Mouse (Mus musculus): Measurements from ENCODE around the gene Dnmt1. TPM values are rescaled to one million over a fixed set of nuclear protein-coding genes. Genes with fewer than 3 reads are reported as not detected.

Dnmt1 gene
- polyA plus RNA-seq, 1 experiment from 2014 or later: 51.5 TPM

GRCm38 (mm10) chr9:20979769-20980168 lies 20.1 kb upstream of the Dnmt1 start:
- ATAC-seq (ENCODE audit: low FRiP score, low TSS enrichment): no peak

GRCm38 (mm10) chr9:20979181-20979580 lies 19.5 kb upstream of the Dnmt1 start:
- ATAC-seq (ENCODE audit: low FRiP score, low TSS enrichment): no peak
- Histone ChIP-seq H3K9ac (replicated peaks; ENCODE audit: low read length) (no peak overlapping the region), H3K4me2 (ENCODE audit: low read length) (no peak overlapping the region), H3K4me1 (ENCODE audit: control insufficient read depth, insufficient read depth, low read length) (peaks cover 15% of the 10 kb centered on the region), H3K9me3 (ENCODE audit: control insufficient read depth, low read length) (no peaks in the 10 kb centered on the region), H3K27me3 (ENCODE audit: control insufficient read depth, insufficient read depth, low read length) (no peaks in the 10 kb centered on the region), H3K4me3 (replicated peaks; ENCODE audit: low read depth, low read length) (no peak overlapping the region), H3K27ac (replicated peaks; ENCODE audit: low read depth, low read length) (no peak overlapping the region), H3K36me3 (ENCODE audit: control insufficient read depth, insufficient read depth, low read length) (no peaks in the 10 kb centered on the region)
- DNase-seq: no peak
- 74% methylated on average over 5 of the region's 5 CpGs for WGBS

More at GRCm38 (mm10) chr9:20979769-20980168, 20.1 kb upstream of the Dnmt1 start:
- no peak overlapping the region for H3K9ac ChIP-seq (replicated peaks; ENCODE audit: low read length)
- H3K27me3 ChIP-seq (ENCODE audit: control insufficient read depth, insufficient read depth, low read length): no peaks in the 10 kb centered on the region
- no peak overlapping the region for H3K4me3 ChIP-seq (replicated peaks; ENCODE audit: low read depth, low read length)
- DNase-seq: no peak
- WGBS: 86% methylated on average over 7 of the region's 7 CpGs
- no peak overlapping the region for H3K27ac ChIP-seq (replicated peaks; ENCODE audit: low read depth, low read length)
- no peaks in the 10 kb centered on the region for H3K36me3 ChIP-seq (ENCODE audit: control insufficient read depth, insufficient read depth, low read length)
- no peak overlapping the region for H3K4me2 ChIP-seq (ENCODE audit: low read length)
- H3K9me3 ChIP-seq (ENCODE audit: control insufficient read depth, low read length): no peaks in the 10 kb centered on the region
- peaks cover 14% of the 10 kb centered on the region for H3K4me1 ChIP-seq (ENCODE audit: control insufficient read depth, insufficient read depth, low read length)

- DNase-seq (no peak), ATAC-seq (ENCODE audit: low FRiP score, low TSS enrichment) (no peak)
- Histone ChIP-seq H3K4me2 (ENCODE audit: low read length) (no peak overlapping the region), H3K4me1 (ENCODE audit: control insufficient read depth, insufficient read depth, low read length) (peaks cover 15% of the 10 kb centered on the region), H3K27me3 (ENCODE audit: control insufficient read depth, insufficient read depth, low read length) (no peaks in the 10 kb centered on the region), H3K9me3 (ENCODE audit: control insufficient read depth, low read length) (no peaks in the 10 kb centered on the region), H3K9ac (replicated peaks; ENCODE audit: low read length) (no peak overlapping the region), H3K36me3 (ENCODE audit: control insufficient read depth, insufficient read depth, low read length) (no peaks in the 10 kb centered on the region), H3K4me3 (replicated peaks; ENCODE audit: low read depth, low read length) (no peak overlapping the region), H3K27ac (replicated peaks; ENCODE audit: low read depth, low read length) (no peak overlapping the region)
- WGBS: 62% methylated on average over 10 of the region's 10 CpGs
Observed at GRCm38 (mm10) chr9:20978409-20979095, 18.9 kb upstream of the Dnmt1 start.

DNA sequence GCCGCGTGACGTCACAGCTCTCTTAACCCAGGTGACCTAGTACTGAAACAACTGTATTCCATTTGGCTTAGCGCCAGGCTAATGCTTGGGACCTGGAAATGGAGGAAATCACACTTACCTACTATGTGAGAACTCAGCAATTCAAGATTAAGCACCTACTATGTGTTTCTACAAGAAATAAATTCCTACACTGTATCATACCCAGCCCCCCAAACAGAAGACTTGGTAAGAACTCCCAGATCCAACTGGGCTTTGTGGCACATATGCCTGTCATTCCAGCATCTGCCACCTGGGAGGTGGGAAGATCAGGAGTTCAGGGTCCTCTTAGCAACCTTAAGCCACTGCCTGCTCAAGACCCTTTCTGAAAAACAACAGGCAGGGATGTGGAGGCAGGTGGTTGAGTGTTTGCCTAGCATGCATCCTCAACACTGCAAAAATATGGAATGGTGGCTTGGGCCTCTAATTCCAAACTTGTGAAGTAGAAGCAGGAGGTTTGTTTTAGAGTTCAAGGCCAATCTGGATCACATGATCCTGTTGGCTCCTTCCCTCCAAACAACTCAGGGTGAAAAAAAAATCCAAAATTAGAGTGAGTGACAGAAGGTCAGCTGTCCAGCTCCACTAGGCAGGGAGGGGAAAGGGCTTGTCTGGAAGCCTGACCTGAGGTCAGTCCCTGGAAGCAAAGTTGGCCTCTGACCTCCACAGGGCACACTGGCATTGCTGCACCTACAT lies 17.4 kb upstream of the Dnmt1 start:
- no peak overlapping the region for H3K9ac ChIP-seq (replicated peaks; ENCODE audit: low read length)
- no peak for DNase-seq
- H3K4me3 ChIP-seq (replicated peaks; ENCODE audit: low read depth, low read length): peak overlapping the region; percentile 57
- H3K27ac ChIP-seq (replicated peaks; ENCODE audit: low read depth, low read length): no peak overlapping the region
- peak overlapping the region; percentile 94 for H3K4me2 ChIP-seq (ENCODE audit: low read length)
- peaks cover 22% of the 10 kb centered on the region for H3K4me1 ChIP-seq (ENCODE audit: control insufficient read depth, insufficient read depth, low read length)
- H3K9me3 ChIP-seq (ENCODE audit: control insufficient read depth, low read length): no peaks in the 10 kb centered on the region
- no peaks in the 10 kb centered on the region for H3K27me3 ChIP-seq (ENCODE audit: control insufficient read depth, insufficient read depth, low read length)
- 5% methylated on average over 4 of the region's 4 CpGs for WGBS
- H3K36me3 ChIP-seq (ENCODE audit: control insufficient read depth, insufficient read depth, low read length): no peaks in the 10 kb centered on the region
- no peak for ATAC-seq (ENCODE audit: low FRiP score, low TSS enrichment)

GRCm38 (mm10) chr9:20976216-20976960 lies 16.7 kb upstream of the Dnmt1 start, which contains the start of gene S1pr2:
TSS of gene S1pr2 (minus strand) at chr9:20976781.
- under 1% methylated on average over 47 of the region's 47 CpGs for WGBS
- Histone ChIP-seq H3K27me3 (ENCODE audit: control insufficient read depth, insufficient read depth, low read length) (no peaks in the 10 kb centered on the region), H3K9ac (replicated peaks; ENCODE audit: low read length) (peak within 1 kb of the TSS; percentile 69), H3K4me3 (replicated peaks; ENCODE audit: low read depth, low read length) (peak within 1 kb of the TSS; percentile 57), H3K4me2 (ENCODE audit: low read length) (peak within 1 kb of the TSS; percentile 94), H3K4me1 (ENCODE audit: control insufficient read depth, insufficient read depth, low read length) (peaks cover 23% of the 10 kb centered on the region), H3K27ac (replicated peaks; ENCODE audit: low read depth, low read length) (peak within 1 kb of the TSS; percentile 57; the same call in 1 of the 2 replicates), H3K9me3 (ENCODE audit: control insufficient read depth, low read length) (no peaks in the 10 kb centered on the region), H3K36me3 (ENCODE audit: control insufficient read depth, insufficient read depth, low read length) (no peaks in the 10 kb centered on the region)
- peak; percentile 72 for ATAC-seq (ENCODE audit: low FRiP score, low TSS enrichment)
- DNase-seq: peak; percentile 82

DNA sequence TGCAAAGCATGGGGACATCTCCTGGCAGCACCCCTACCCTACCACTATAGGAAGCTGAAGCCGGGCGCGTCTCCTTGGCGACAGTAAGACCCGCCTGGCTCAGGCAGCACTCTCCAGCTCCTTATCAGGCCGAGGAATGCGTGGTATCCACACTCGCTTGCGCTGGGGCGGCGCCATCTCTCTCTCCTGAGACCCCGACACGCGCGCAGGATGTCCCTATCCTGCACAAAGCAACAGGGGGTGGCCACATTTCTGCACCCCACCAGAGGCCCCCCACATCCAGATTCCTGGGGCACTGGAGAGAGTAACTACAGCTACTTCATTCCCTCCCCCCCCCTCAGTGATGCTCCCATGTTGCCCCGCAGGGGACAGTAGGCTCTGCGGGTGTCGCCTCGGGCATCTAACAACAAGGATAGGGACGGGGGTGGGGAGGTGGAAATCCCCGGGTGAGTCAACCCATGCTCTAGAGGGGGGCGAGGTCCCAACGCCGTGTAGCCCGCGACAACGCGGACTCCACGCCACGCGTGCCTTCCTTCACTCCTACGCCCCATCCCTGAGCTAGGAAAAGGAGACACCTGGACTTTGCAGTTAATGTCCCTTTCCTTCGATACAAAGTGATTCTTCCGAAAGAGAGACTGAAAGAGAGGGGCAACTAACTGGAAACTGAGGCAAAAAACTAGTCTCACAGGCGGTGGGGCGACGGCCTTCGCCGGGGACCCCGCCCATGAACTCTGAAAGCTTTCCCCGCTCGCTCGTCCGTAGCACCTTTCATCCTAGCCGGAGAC lies 15.9 kb upstream of the Dnmt1 start:
- H3K9me3 ChIP-seq (ENCODE audit: control insufficient read depth, low read length): no peaks in the 10 kb centered on the region
- H3K36me3 ChIP-seq (ENCODE audit: control insufficient read depth, insufficient read depth, low read length): no peaks in the 10 kb centered on the region
- no peaks in the 10 kb centered on the region for H3K27me3 ChIP-seq (ENCODE audit: control insufficient read depth, insufficient read depth, low read length)
- H3K27ac ChIP-seq (replicated peaks; ENCODE audit: low read depth, low read length): no peak overlapping the region; the same call in 1 of the 2 replicates
- H3K9ac ChIP-seq (replicated peaks; ENCODE audit: low read length): peak overlapping the region; percentile 69
- WGBS: 0% methylated on average over 45 of the region's 45 CpGs
- peak overlapping the region; percentile 57 for H3K4me3 ChIP-seq (replicated peaks; ENCODE audit: low read depth, low read length)
- peak overlapping the region; percentile 94 for H3K4me2 ChIP-seq (ENCODE audit: low read length)
- DNase-seq: peak; percentile 74
- ATAC-seq (ENCODE audit: low FRiP score, low TSS enrichment): peak; percentile 25; the same call in 1 of the 2 replicates
- peaks cover 23% of the 10 kb centered on the region for H3K4me1 ChIP-seq (ENCODE audit: control insufficient read depth, insufficient read depth, low read length)

- H3K9ac ChIP-seq (replicated peaks; ENCODE audit: low read length): no peak overlapping the region
- H3K27ac ChIP-seq (replicated peaks; ENCODE audit: low read depth, low read length): no peak overlapping the region
- no peaks in the 10 kb centered on the region for H3K27me3 ChIP-seq (ENCODE audit: control insufficient read depth, insufficient read depth, low read length)
- peaks cover 23% of the 10 kb centered on the region for H3K4me1 ChIP-seq (ENCODE audit: control insufficient read depth, insufficient read depth, low read length)
- 60% methylated on average over 6 of the region's 6 CpGs for WGBS
- no peak overlapping the region for H3K4me3 ChIP-seq (replicated peaks; ENCODE audit: low read depth, low read length)
- H3K4me2 ChIP-seq (ENCODE audit: low read length): no peak overlapping the region
- DNase-seq (no peak), ATAC-seq (ENCODE audit: low FRiP score, low TSS enrichment) (no peak)
- H3K9me3 ChIP-seq (ENCODE audit: control insufficient read depth, low read length): no peaks in the 10 kb centered on the region
- no peaks in the 10 kb centered on the region for H3K36me3 ChIP-seq (ENCODE audit: control insufficient read depth, insufficient read depth, low read length)
Observed at GRCm38 (mm10) chr9:20973682-20974075, 14.0 kb upstream of the Dnmt1 start.

GRCm38 (mm10) chr9:20973001-20973681 lies 13.5 kb upstream of the Dnmt1 start:
- no peak overlapping the region for H3K4me2 ChIP-seq (ENCODE audit: low read length)
- H3K4me1 ChIP-seq (ENCODE audit: control insufficient read depth, insufficient read depth, low read length): peaks cover 23% of the 10 kb centered on the region
- H3K27me3 ChIP-seq (ENCODE audit: control insufficient read depth, insufficient read depth, low read length): no peaks in the 10 kb centered on the region
- no peaks in the 10 kb centered on the region for H3K9me3 ChIP-seq (ENCODE audit: control insufficient read depth, low read length)
- 90% methylated on average over 4 of the region's 4 CpGs for WGBS
- DNase-seq: no peak
- no peak overlapping the region for H3K4me3 ChIP-seq (replicated peaks; ENCODE audit: low read depth, low read length)
- no peaks in the 10 kb centered on the region for H3K36me3 ChIP-seq (ENCODE audit: control insufficient read depth, insufficient read depth, low read length)
- no peak for ATAC-seq (ENCODE audit: low FRiP score, low TSS enrichment)
- H3K27ac ChIP-seq (replicated peaks; ENCODE audit: low read depth, low read length): no peak overlapping the region
- no peak overlapping the region for H3K9ac ChIP-seq (replicated peaks; ENCODE audit: low read length)

Measured in midbrain, embryonic 14.5 days (tissue).